Mouse (Mus musculus) liver, embryonic 13.5 days (tissue): Measurements from ENCODE around the gene Natd1. TPM values are rescaled to one million over a fixed set of nuclear protein-coding genes. Genes with fewer than 3 reads are reported as not detected.

Source experiments
- ATAC-seq: fragments of 200-750 bp; cut with Nextera tagmentation; 2 replicates; pipeline ENCODE4 v1.8.0; 2017; ENCODE audit warnings: low read depth, mild to moderate bottlenecking, moderate number of reproducible peaks, moderate library complexity
- DNase-seq: peaks from one replicate; pipeline ENCODE4 v3.0.0; 2022
- H3K27ac ChIP-seq: fragments of 300-500 bp; sonication (generic); 2 replicates; pipeline ENCODE4 v1.5.1; 2015; ENCODE audit warnings: moderate library complexity, mild to moderate bottlenecking, inconsistent platforms
- H3K27me3 ChIP-seq: fragments of 300-500 bp; sonication (generic); 2 replicates; pipeline ENCODE4 v1.6.1; 2015; ENCODE audit warnings: mild to moderate bottlenecking, inconsistent platforms
- H3K36me3 ChIP-seq: fragments of 300-500 bp; sonication (generic); 2 replicates; pipeline ENCODE4 v1.6.1; 2015; ENCODE audit warnings: mild to moderate bottlenecking, inconsistent platforms
- H3K4me1 ChIP-seq: fragments of 300-500 bp; sonication (generic); replicated peaks from 2 replicates; pipeline ENCODE4 v1.6.1; 2015; ENCODE audit warnings: inconsistent platforms
- H3K4me2 ChIP-seq: fragments of 300-500 bp; sonication (generic); 2 replicates; pipeline ENCODE4 v1.6.1; 2015; ENCODE audit warnings: inconsistent platforms, mild to moderate bottlenecking, moderate library complexity
- H3K4me3 ChIP-seq: fragments of 300-500 bp; sonication (generic); replicated peaks from 2 replicates; pipeline ENCODE4 v1.5.1; 2015; ENCODE audit warnings: mild to moderate bottlenecking, inconsistent platforms
- H3K9ac ChIP-seq: fragments of 300-500 bp; sonication (generic); 2 replicates; pipeline ENCODE4 v1.6.1; 2015; ENCODE audit warnings: mild to moderate bottlenecking, inconsistent platforms
- H3K9me3 ChIP-seq: fragments of 300-500 bp; sonication (generic); replicated peaks from 2 replicates; pipeline ENCODE4 v1.6.1; 2016; ENCODE audit warnings: inconsistent platforms
- WGBS: fragments of 180-500 bp; shearing (Covaris S2); methylation state at CpG from one replicate; pipeline ENCODE4 v1.1.7; 2015; ENCODE audit not compliant: insufficient replicate concordance; 5-methylcytosine and 5-hydroxymethylcytosine counted together
- polyA plus RNA-seq: library from polyadenylated mRNA; unstranded; fragments of >200 nt; fragmentation: Nextera tagmentation; extraction: Ambion mirVana; gene quantifications from 2 replicates; pipeline ENCODE4 v1.2.1, GENCODE M21; 2015

Natd1 gene
- polyA plus RNA-seq, 1 experiment from 2014 or later: 8.6 TPM

DNA sequence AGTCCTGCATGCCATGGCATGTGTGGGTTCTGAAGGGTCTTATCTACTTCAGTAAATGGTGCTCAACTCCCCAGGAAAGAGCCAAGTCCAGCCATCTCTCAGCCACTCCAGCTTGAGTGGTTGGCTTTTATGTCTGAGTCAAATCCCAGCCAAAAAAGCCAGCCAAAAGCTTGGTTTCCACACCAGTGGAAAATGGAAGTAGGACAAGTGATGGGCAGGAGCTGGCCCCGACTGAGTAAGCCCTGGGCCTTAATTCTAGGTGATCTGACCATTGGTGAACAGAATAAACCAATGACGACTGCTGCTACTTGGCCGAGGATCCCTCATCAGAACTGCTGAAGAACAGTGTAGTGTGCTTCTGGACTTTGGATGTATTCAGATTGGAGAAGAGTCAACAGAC, 47.1 kb downstream of the Natd1 start:
- Histone ChIP-seq H3K9me3 (no peaks in the 10 kb centered on the region), H3K4me2 (no peak overlapping the region), H3K36me3 (peaks cover 67% of the 10 kb centered on the region), H3K4me3 (no peak overlapping the region), H3K9ac (no peak overlapping the region), H3K27ac (no peak overlapping the region), H3K27me3 (no peaks in the 10 kb centered on the region), H3K4me1 (peaks cover 16% of the 10 kb centered on the region)
- no peak for ATAC-seq
- WGBS: 81% methylated on average over 3 of the region's 3 CpGs
- DNase-seq: no peak

GRCm38 (mm10) chr11:60866021-60866420, 48.5 kb downstream of the Natd1 start:
- Histone ChIP-seq H3K9ac (no peak overlapping the region), H3K4me1 (peaks cover 15% of the 10 kb centered on the region), H3K27me3 (no peaks in the 10 kb centered on the region), H3K27ac (no peak overlapping the region), H3K9me3 (no peaks in the 10 kb centered on the region), H3K4me3 (no peak overlapping the region), H3K36me3 (peaks cover 72% of the 10 kb centered on the region), H3K4me2 (no peak overlapping the region)
- 61% methylated on average over 2 of the region's 2 CpGs for WGBS
- ATAC-seq: no peak
- DNase-seq: no peak

DNA sequence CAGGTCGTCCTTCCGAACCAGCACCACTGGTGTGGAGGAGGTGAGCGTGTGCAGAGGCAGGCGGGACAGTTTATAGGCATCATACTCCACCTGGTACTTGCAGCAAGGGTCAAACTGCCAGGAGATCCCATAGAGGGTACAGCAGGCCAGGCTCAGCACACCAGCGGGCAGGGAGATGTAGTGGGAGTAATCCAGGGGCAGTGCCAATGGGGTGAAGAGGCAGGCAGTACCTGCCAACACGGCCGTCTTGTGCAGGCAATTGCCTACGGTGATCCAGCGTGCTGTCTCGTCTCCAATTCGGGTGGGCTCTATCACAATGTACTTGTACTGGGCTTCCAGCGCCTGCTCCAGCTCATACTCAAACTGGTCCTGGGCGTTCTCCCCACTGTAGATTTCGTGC, 49.6 kb downstream of the Natd1 start:
- Histone ChIP-seq H3K9ac (no peak overlapping the region), H3K27ac (no peak overlapping the region), H3K4me3 (no peak overlapping the region), H3K4me2 (no peak overlapping the region), H3K9me3 (no peaks in the 10 kb centered on the region), H3K27me3 (no peaks in the 10 kb centered on the region), H3K4me1 (peaks cover 15% of the 10 kb centered on the region), H3K36me3 (peaks cover 78% of the 10 kb centered on the region)
- DNase-seq (no peak), ATAC-seq (no peak)
- WGBS: 90% methylated on average over 14 of the region's 14 CpGs

GRCm38 (mm10) chr11:60864166-60864565, 50.4 kb downstream of the Natd1 start:
- H3K9ac ChIP-seq: no peak overlapping the region
- ATAC-seq (no peak), DNase-seq (no peak)
- H3K4me2 ChIP-seq: no peak overlapping the region
- H3K36me3 ChIP-seq: peaks cover 81% of the 10 kb centered on the region
- no peaks in the 10 kb centered on the region for H3K27me3 ChIP-seq
- 78% methylated on average over 2 of the region's 2 CpGs for WGBS
- H3K4me1 ChIP-seq: peaks cover 12% of the 10 kb centered on the region
- no peak overlapping the region for H3K4me3 ChIP-seq
- no peaks in the 10 kb centered on the region for H3K9me3 ChIP-seq
- no peak overlapping the region for H3K27ac ChIP-seq

GRCm38 (mm10) chr11:60863196-60863595, 51.4 kb downstream of the Natd1 start:
- Histone ChIP-seq H3K4me3 (no peak overlapping the region), H3K9ac (no peak overlapping the region), H3K9me3 (no peaks in the 10 kb centered on the region), H3K4me1 (peaks cover 12% of the 10 kb centered on the region), H3K36me3 (peaks cover 87% of the 10 kb centered on the region), H3K27me3 (no peaks in the 10 kb centered on the region), H3K4me2 (no peak overlapping the region), H3K27ac (no peak overlapping the region)
- ATAC-seq: no peak
- 78% methylated on average over 4 of the region's 4 CpGs for WGBS
- no peak for DNase-seq

DNA sequence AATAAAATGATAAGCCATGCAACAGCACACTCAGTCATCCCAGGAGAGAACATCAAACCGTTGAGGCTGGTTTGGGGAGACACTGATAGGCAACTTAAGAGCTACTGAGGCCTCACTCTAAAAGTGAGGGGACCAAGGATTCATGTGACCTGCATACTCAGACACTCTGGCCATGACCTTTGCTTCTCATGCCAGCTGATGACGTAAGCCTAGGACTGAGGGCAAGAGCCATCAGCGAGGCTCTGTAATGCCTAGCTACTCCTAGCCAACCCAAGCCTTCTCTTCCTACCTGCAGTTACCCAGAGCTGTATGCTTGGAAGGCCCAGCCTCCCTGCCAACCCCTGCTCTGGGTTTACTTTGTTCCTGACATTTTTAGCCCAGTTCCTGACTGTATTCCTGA, 52.6 kb downstream of the Natd1 start:
- Histone ChIP-seq H3K4me2 (no peak overlapping the region), H3K36me3 (peaks cover 90% of the 10 kb centered on the region), H3K9ac (no peak overlapping the region), H3K27me3 (no peaks in the 10 kb centered on the region), H3K4me3 (no peak overlapping the region), H3K27ac (peak overlapping the region; percentile 13; the same call in 1 of the 2 replicates), H3K4me1 (peaks cover 3% of the 10 kb centered on the region; the same call in 1 of the 2 replicates), H3K9me3 (no peaks in the 10 kb centered on the region)
- DNase-seq (no peak), ATAC-seq (no peak)
- WGBS: 67% methylated on average over 3 of the region's 3 CpGs

GRCm38 (mm10) chr11:60856587-60856986, 58.0 kb downstream of the Natd1 start:
- no peaks in the 10 kb centered on the region for H3K27me3 ChIP-seq
- no peak overlapping the region for H3K27ac ChIP-seq
- H3K4me3 ChIP-seq: no peak overlapping the region
- DNase-seq (no peak), ATAC-seq (no peak)
- no peak overlapping the region for H3K9ac ChIP-seq
- 73% methylated on average over 3 of the region's 3 CpGs for WGBS
- no peaks in the 10 kb centered on the region for H3K9me3 ChIP-seq
- H3K36me3 ChIP-seq: peaks cover 92% of the 10 kb centered on the region
- H3K4me1 ChIP-seq: no peaks in the 10 kb centered on the region
- H3K4me2 ChIP-seq: no peak overlapping the region

Other genes starting within 250 kb of the Natd1 start
- 11.2 and 12.4 TPM in 2 replicates for gene Llgl1, start 215.0 kb downstream of the Natd1 start, polyA plus RNA-seq
- gene Flii, start 187.5 kb downstream of the Natd1 start, polyA plus RNA-seq: 25.2 and 28.7 TPM in 2 replicates
- gene Mief2, start 186.4 kb downstream of the Natd1 start, polyA plus RNA-seq: 3.0 and 3.6 TPM in 2 replicates
- 6.7 and 8.5 TPM in 2 replicates for gene Top3a, start 137.4 kb downstream of the Natd1 start, polyA plus RNA-seq
- 2.2 and 3.2 TPM in 2 replicates for gene Smcr8, start 137.2 kb downstream of the Natd1 start, polyA plus RNA-seq
- gene Shmt1, start 103.0 kb downstream of the Natd1 start, polyA plus RNA-seq: 50.1 and 54.2 TPM in 2 replicates
- 25.5 and 28.9 TPM in 2 replicates for gene Dhrs7b, start 84.1 kb downstream of the Natd1 start, polyA plus RNA-seq
- gene Tmem11, start 35.5 kb downstream of the Natd1 start, polyA plus RNA-seq: 33.1 and 33.3 TPM in 2 replicates
- 157 and 164 TPM in 2 replicates for gene Map2k3, start 17.3 kb upstream of the Natd1 start, polyA plus RNA-seq
- gene Kcnj12, start 107.8 kb upstream of the Natd1 start, polyA plus RNA-seq: 0.10 TPM in 1 of 2 replicates, not detected in the other
- 2.9 and 3.3 TPM in 2 replicates for gene Tnfrsf13b, start 212.0 kb upstream of the Natd1 start, polyA plus RNA-seq